Mouse (Mus musculus) erythroblast, embryonic 14.5 days (primary cell): ENCODE measurements around the gene Ifrd1.

Experiments used
- GATA1 ChIP-seq: IDR thresholded peaks from 2 replicates; pipeline ENCODE4 v1.6.1; 2012; ENCODE audit warnings: low read length, inconsistent platforms, mixed read lengths
- TAL1 ChIP-seq: IDR thresholded peaks from 3 replicates; pipeline ENCODE4 v1.6.1; 2012; ENCODE audit warnings: low read length, inconsistent platforms, mixed read lengths

- TF ChIP-seq GATA1 (no peak), TAL1 (no peak)
Measured at GRCm38 (mm10) chr12:40164621-40165020, 83.7 kb downstream of the Ifrd1 start.
